Mouse (Mus musculus) skeletal muscle tissue, postnatal 0 days (tissue): ENCODE results near the gene Urah. TPM values are rescaled to one million over a fixed set of nuclear protein-coding genes. Genes with fewer than 3 reads are reported as not detected.

Experiments used
- polyA plus RNA-seq: library from polyadenylated mRNA; unstranded; fragments of >200 nt; fragmentation: Nextera tagmentation; extraction: Ambion mirVana; gene quantifications from 2 replicates; pipeline ENCODE4 v1.2.1, GENCODE M21; 2015

Urah gene
- polyA plus RNA-seq, result 5.0 TPM in 1 of 2 replicates, not detected in the other

DNA sequence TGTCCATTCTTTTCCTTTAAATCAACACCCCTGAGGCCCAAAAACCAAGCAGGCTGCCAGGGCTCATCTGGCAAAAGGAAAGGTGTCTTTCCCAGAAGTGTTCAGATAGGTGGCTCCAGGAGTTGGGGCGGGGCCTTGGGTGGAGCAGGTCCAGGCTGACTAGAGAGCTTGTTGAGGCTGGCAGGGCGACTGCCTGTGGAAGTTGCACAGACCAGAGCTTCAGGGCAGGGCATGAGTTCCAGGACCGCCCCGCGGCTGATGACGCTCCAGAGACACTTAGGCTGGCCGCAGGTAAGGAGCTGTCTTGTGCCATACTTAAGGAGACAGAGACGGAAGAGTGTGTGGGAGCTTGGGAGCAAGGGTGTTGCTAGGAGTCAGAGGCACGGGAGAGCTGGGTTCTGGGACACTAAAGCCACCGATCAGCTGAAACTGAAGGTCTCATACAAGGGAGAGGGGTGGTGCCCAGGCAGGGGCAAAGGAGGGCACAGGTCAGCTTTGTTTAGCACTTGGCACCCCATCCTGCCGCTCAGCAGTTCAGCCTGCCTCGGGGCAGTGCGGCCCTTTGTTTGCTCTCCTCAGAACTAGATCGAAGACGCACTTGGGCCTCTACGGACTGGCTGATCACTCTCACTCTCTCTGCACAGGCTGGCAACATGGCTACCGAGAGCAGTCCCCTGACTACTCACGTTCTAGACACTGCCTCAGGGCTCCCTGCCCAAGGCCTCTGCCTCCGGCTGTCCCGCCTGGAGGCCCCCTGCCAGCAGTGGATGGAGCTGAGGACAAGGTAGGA, at the start of gene Urah:
Urah (plus strand) TSS at position 51 of the 790 bp plus-strand sequence.

DNA sequence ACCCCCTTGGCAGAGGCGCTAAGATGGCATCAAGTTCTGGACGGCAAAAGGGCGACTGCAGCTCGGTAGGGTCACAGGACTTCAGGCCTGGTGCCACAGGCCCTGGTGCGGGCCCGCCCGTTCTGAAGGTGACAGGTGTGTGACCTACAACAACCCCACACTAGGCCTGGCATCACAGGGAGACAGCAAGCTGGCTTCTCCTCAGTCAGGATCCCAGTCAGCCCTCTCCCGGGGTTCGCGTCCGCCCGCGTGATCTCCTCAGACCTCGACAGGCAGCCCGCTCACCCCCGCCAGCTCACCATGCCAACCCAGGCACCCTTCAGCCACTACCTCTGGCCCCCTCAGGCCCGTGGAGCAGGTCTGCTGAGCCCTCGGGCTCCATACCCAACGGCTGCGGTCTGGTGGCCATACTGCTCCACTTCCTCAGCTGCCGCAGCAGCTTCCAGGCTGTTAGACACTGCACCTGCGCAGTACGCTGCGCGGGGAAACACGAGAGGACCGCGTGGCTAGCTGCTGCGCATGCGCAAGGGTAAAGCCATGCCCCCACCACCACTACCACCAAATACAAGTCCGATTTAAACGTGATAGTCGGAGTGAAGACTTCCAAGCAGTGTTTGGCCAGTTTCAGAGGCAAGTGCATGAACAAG, 47.3 kb upstream of the Urah start, which contains the start of gene Syce1:
Syce1 (minus strand) TSS at position 447 of the 647 bp plus-strand sequence.

DNA sequence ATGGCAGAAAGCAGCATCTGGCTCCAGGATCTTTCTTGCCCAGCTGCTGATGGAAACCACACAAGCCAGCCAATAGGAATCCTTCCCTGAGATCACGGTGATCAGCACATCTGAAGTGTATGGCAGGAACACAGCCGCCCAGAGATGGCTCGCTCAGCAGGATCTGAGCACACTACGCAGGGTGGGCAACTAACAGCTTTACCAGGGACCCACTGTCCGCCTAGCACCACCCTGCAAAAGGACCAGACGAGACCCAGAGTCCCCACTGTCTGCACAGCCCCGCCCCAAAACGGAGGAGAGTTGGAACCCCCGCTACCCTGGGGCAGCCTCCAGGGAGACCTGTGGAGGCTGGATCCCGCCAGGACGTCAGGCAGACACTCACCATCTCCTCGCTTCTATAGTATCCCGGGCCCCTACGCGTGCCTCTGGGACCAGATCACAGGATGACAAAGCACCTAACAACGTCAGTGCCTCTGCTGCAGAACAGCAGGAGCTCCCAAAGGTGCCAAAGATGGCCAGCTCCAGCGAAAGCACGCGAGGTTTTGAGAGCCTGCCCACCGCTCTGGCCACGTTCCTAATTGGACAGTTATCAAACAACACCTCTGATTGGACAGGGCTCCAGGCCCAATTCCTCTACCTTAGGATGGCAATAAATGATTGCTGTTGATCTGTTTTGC, 13.0 kb upstream of the Urah start, which contains the start of gene Zfp941:
Zfp941 (minus strand) TSS at position 526 of the 677 bp plus-strand sequence.

DNA sequence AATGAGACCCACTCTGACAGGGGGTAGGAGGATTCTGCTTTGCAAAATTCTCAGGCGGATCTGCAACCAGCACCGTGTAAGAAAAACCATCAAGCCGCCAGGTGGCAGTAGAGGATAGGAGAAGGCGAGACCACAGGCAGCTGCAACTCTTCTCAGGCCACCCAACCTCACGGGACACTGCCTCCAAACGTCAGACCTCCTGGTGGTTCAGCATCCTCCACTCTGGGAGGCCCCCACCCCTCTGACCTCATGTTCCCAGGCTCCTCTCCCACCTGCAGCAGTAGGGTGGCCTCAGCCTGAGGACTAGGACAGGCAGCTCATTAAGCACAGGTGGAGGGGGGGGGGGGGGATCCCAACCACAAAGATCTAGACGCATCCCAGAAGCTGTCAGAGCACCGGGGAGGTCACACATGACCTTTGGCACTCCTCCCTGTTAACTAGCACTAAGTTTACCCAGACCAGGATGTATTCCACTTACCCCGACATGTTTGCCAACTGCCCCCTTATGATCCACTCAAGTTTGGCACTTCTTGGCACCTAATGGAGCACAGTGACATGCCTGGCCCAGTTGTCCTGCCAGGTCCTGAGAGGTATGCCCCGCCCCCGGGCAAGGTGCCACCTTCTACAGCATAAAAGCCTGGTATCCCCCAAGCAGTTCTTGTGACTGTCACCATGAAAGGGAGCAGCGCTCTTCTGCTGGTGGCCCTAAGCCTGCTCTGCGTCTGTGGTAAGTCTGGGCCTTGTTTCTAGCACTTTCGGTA, 10.3 kb downstream of the Urah start, which contains the start of gene Scgb1c1:
Scgb1c1 (plus strand) TSS at position 643 of the 761 bp plus-strand sequence.

DNA sequence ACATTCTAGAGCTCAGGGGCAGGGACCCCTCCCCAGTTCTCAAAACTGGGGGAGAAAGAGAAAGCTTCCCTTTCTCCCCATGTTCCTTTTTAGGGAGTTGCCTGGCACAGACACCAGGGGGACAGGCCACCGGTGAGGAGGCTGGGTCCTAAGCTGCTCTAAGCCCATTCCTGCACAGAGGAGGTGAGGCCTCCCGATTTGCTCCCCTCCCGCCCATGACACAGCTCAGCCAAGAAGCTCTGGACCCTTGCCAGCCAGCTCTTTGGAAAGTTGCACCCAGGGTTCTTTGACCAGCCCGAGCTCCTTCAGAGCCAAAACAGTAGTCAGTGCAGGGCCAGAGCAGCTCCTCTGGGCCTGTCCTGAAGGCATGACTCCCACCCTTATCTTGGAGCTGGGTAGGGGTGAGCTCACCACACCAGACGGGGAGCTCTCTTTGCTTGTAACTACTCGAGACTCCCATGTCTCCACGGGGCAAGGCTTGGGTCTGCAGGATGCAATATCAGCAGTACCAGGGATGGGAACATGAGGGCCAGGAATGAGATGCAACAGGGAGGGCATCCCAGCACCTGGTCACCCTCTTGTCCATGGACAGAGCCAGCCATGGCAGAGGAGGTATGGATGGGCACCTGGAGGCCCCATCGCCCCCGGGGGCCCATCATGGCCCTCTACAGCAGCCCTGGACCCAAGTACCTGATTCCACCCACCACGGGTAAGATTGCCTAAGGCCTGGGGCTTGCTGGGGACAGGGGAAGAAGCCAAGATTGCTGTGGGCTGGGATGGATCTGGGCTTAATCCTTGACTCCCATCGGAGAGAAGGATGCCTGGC, 13.2 kb downstream of the Urah start, which contains the start of gene Odf3:
Odf3 (plus strand) TSS at position 51 of the 826 bp plus-strand sequence.

DNA sequence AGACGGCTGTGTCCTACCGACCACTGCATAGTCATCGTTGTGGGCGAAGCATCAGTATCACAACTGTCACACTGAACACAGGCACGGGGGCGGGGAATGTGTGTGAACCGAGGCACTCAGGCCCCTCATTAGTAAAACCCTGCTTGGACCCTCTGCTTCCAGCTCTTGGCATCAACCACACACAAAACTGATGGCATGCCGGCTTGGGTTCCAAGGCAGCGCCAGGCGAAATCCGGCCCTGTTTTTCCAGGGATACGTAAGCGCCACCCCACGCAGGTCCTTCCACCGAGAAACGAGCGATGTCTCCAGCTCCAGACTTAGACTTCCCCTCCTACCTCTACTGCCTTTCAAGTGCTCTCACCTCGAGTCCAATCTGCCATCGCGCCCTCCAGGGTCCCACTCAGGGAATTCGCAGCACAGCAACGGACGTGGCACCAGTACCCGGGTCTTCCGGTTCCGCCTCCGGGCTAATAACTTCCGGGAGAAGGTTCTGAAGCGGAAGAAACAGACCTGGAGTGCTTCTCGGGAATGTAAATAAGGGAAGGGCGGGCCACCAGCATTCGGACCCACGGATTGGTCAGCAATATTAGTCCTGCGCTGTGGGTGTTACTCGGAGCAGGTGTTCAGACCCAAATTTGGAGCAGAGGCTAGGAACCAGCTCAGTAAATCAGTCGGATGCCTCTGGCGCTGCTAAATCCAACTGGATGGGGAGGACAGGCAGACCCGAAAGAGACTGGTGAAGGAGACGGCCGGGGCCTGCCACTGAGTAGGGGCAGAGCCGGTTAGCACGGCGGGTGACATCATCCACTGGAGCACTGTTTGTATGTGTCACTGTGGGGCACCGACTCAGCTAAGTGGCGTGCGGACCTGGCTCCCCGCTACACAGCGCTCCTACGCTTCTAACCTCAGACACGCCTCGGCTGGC, 21.3 kb downstream of the Urah start, which contains the start of gene Gm45785:
Gm45785 (minus strand) TSS at position 472 of the 925 bp plus-strand sequence.

DNA sequence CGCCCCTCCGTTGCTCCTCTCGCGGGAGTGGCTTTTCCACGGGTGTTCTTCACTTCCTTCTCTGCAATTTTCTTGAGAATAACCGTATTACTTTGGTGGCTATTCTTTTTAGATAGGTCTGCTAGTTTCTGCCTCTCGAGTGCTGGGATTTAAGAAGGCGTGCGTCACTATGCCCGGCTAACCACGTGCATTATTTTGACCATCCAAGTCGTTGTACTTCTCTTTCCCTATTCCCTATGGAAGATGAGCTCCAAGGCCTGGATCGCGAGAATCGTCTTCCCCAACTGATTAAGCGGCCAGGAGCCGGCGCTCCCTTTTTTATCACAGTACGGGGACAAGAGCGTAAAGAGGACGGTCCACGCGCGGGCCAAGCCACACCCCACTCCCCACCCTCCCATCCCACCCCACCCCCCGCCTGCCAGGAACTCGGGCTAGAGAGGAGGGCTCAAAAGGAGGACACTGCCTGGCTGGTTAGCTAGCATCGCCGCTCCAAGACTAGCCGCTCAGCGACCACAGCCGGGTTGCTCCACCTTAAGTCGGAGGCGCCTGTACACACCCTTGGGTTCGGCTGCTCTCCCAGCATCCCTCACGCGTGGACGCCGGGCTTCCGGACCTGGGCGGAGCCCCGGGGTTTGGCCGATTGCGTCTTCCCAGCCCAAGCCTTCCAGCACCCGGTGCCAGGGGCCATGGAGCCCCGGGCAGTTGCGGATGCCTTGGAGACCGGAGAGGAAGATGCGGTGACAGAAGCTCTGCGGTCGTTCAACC, 22.1 kb downstream of the Urah start, which contains the start of gene Ric8a:
Ric8a (plus strand) TSS at position 173 of the 765 bp plus-strand sequence.

DNA sequence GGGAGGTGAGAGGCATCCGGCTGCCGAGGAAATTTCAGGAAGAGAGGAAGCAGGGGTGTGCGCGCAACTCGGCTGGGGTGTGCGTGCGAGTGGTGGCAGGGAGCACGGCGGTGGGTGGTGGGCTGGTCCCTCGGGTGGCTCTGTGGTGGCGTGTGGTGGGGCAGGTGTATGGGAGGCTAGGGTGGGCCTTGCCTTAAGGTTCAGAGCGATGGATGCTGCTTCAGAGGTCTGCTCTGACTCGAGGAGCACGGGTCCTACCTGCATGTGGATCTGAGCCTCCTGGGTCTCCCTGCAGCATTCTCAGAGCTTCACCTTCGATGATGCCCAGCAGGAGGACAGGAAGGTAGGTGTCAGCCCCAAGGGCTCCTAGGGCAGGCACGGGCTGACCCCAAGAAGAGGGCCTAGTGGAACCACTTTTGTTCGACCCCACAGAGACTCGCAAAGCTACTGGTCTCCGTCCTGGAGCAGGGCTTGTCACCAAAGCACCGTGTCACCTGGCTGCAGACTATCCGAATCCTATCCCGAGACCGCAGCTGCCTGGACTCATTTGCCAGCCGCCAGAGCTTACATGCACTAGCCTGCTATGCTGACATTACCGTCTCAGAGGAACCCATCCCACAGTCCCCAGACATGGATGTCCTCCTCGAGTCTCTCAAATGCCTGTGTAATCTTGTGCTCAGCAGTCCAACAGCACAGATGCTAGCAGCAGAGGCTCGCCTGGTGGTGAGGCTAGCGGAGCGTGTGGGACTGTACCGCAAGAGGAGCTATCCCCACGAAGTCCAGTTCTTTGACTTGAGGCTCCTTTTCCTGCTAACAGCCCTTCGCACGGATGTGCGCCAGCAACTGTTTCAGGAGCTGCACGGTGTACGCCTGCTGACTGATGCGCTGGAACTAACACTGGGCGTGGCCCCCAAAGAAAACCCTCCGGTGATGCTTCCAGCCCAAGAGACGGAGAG, 23.0 kb downstream of the Urah start, which contains the start of gene Bet1l:
Bet1l (minus strand) TSS at position 28 of the 956 bp plus-strand sequence.

DNA sequence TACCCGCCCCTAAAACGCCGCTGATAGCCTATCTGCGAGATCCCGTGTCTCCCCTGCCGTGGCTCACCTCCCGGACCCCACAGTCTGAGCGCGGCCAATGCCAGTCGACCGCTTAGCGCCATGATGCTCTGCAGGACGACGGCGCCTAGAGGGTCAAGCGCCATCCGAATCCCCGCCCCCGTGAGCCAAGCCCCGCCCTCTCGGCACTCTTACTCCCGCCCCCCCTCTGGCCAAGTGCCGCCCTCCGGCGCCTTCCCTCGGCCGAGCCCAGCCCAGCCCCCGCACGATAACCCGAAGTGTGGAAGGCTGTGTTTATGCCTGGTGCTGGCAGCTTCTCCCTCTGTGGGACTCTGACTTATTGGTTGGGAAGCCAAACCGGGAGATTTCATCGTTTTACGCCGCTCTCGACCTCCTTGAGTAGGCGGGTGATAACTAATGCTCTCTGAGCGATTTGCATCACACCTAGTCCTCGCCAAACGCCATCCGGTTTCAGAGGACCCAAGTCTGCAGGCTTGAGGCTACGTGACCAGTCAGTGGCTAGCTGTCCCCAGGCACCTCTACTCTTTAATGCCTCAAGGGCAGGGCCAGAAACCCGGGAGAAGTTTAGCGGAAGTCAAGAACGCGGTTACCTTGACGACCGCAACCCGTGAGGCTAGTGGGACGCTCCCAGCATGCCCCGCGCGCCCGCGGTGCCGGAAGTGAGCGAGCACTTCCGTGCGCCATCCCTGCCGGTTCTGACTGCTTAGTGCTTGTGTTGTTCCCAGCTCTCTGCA, 47.1 kb downstream of the Urah start, which contains the start of the genes Psmd13 and Sirt3:
Psmd13 (plus strand) TSS at position 273 of the 773 bp plus-strand sequence.
Sirt3 (minus strand) TSS at position 614 of the 773 bp plus-strand sequence.

Other genes with a start within 250 kb of the Urah start
- not detected in 2 replicates for gene Olfr46, start 233.7 kb upstream of the Urah start, polyA plus RNA-seq
- not detected in 2 replicates for gene Olfr61, start 206.0 kb upstream of the Urah start, polyA plus RNA-seq
- not detected in 2 replicates for gene Olfr53, start 188.6 kb upstream of the Urah start, polyA plus RNA-seq
- gene Olfr539, start 175.1 kb upstream of the Urah start, polyA plus RNA-seq, result not detected in 2 replicates
- gene Olfr45, start 153.1 kb upstream of the Urah start, polyA plus RNA-seq, result not detected in 2 replicates
- gene Olfr541, start 137.8 kb upstream of the Urah start, polyA plus RNA-seq, result not detected in 2 replicates
- 0.29 and 13.1 TPM in 2 replicates for gene Cyp2e1, start 71.3 kb upstream of the Urah start, polyA plus RNA-seq
- gene Syce1, start 47.2 kb upstream of the Urah start, polyA plus RNA-seq, result 0.21 TPM in 1 of 2 replicates, not detected in the other
- gene Zfp941, start 12.8 kb upstream of the Urah start, polyA plus RNA-seq, result 0.11 and 0.14 TPM in 2 replicates
- gene Scgb1c1, start 10.5 kb downstream of the Urah start, polyA plus RNA-seq, result not detected in 2 replicates
- gene Odf3, start 12.8 kb downstream of the Urah start, polyA plus RNA-seq, result not detected in 2 replicates
- gene Gm45785, start 21.3 kb downstream of the Urah start, polyA plus RNA-seq, result not detected in 2 replicates
- gene Ric8a, start 21.9 kb downstream of the Urah start, polyA plus RNA-seq, result 40.2 and 42.3 TPM in 2 replicates
- gene Bet1l, start 22.6 kb downstream of the Urah start, polyA plus RNA-seq, result 35.0 and 37.4 TPM in 2 replicates
- gene Psmd13, start 47.0 kb downstream of the Urah start, polyA plus RNA-seq, result 170 and 182 TPM in 2 replicates
- 28.6 and 32.3 TPM in 2 replicates for gene Sirt3, start 47.3 kb downstream of the Urah start, polyA plus RNA-seq
- gene Cox8b, start 65.4 kb downstream of the Urah start, polyA plus RNA-seq, result 998 and 1,212 TPM in 2 replicates
- gene Nlrp6, start 85.9 kb downstream of the Urah start, polyA plus RNA-seq, result 0.02 and 0.06 TPM in 2 replicates
- gene Pgghg, start 106.4 kb downstream of the Urah start, polyA plus RNA-seq, result 8.7 and 9.2 TPM in 2 replicates
- gene Ifitm5, start 115.3 kb downstream of the Urah start, polyA plus RNA-seq, result 1.2 and 2.4 TPM in 2 replicates
- gene Gm45717, start 120.9 kb downstream of the Urah start, polyA plus RNA-seq, result not detected in 2 replicates
- gene Ifitm2, start 121.0 kb downstream of the Urah start, polyA plus RNA-seq, result 680 and 694 TPM in 2 replicates
- gene Ifitm1, start 132.2 kb downstream of the Urah start, polyA plus RNA-seq, result 12.1 and 16.9 TPM in 2 replicates
- gene Ifitm3, start 175.8 kb downstream of the Urah start, polyA plus RNA-seq, result 250 and 252 TPM in 2 replicates
- 0.56 and 1.0 TPM in 2 replicates for gene Ifitm6, start 182.9 kb downstream of the Urah start, polyA plus RNA-seq
- not detected in 2 replicates for gene Gm17387, start 194.1 kb downstream of the Urah start, polyA plus RNA-seq
- 0.56 TPM in 1 of 2 replicates, not detected in the other for gene B4galnt4, start 226.1 kb downstream of the Urah start, polyA plus RNA-seq
- gene Pkp3, start 243.2 kb downstream of the Urah start, polyA plus RNA-seq, result 0.46 and 4.1 TPM in 2 replicates